Mouse (Mus musculus) testis, adult 2 months (tissue): ENCODE measurements around the gene Arfip1. TPM values are rescaled to one million over a fixed set of nuclear protein-coding genes. Genes with fewer than 3 reads are reported as not detected.

Experiments
- H3K27ac ChIP-seq: fragments of 200-500 bp; 2 replicates; pipeline ENCODE4 v1.5.1; 2012; ENCODE audit warnings: low read depth, low read length; ENCODE audit not compliant: control insufficient read depth, insufficient read depth
- H3K27me3 ChIP-seq: fragments of 200-500 bp; 2 replicates; pipeline ENCODE4 v1.6.1; 2012; ENCODE audit warnings: mild to moderate bottlenecking, low read length, moderate library complexity; ENCODE audit not compliant: control insufficient read depth, insufficient read depth
- H3K36me3 ChIP-seq: fragments of 200-500 bp; 2 replicates; pipeline ENCODE4 v1.6.1; 2012; ENCODE audit warnings: mild to moderate bottlenecking, low read length; ENCODE audit not compliant: control insufficient read depth, insufficient read depth
- H3K4me1 ChIP-seq: fragments of 200-500 bp; 2 replicates; pipeline ENCODE4 v1.6.1; 2012; ENCODE audit warnings: low read length; ENCODE audit not compliant: control insufficient read depth, insufficient read depth
- H3K4me3 ChIP-seq: fragments of 200-500 bp; 2 replicates; pipeline ENCODE4 v1.5.1; 2012; ENCODE audit warnings: low read depth, mild to moderate bottlenecking, low read length, moderate library complexity, mixed read lengths; ENCODE audit not compliant: control insufficient read depth
- CTCF ChIP-seq: fragments of 200-500 bp; IDR thresholded peaks from 2 replicates; pipeline ENCODE4 v1.5.1; 2012; ENCODE audit warnings: low read depth, mild to moderate bottlenecking, inconsistent platforms, low read length, moderate library complexity; ENCODE audit not compliant: control insufficient read depth, insufficient read depth, insufficient replicate concordance
- POLR2A ChIP-seq: fragments of 200-500 bp; IDR thresholded peaks from 2 replicates; pipeline ENCODE4 v1.6.1; 2012; ENCODE audit warnings: low read depth, mild to moderate bottlenecking, inconsistent platforms, low read length, moderate library complexity; ENCODE audit not compliant: control insufficient read depth
- polyA plus RNA-seq: library from polyadenylated mRNA; depleted of rRNA; stranded (reverse); fragments of >200 nt; gene quantifications from 2 replicates; pipeline ENCODE4 v1.2.3, GENCODE M21; 2012

Arfip1 gene
- polyA plus RNA-seq, 1 experiment: 2.6 TPM

DNA sequence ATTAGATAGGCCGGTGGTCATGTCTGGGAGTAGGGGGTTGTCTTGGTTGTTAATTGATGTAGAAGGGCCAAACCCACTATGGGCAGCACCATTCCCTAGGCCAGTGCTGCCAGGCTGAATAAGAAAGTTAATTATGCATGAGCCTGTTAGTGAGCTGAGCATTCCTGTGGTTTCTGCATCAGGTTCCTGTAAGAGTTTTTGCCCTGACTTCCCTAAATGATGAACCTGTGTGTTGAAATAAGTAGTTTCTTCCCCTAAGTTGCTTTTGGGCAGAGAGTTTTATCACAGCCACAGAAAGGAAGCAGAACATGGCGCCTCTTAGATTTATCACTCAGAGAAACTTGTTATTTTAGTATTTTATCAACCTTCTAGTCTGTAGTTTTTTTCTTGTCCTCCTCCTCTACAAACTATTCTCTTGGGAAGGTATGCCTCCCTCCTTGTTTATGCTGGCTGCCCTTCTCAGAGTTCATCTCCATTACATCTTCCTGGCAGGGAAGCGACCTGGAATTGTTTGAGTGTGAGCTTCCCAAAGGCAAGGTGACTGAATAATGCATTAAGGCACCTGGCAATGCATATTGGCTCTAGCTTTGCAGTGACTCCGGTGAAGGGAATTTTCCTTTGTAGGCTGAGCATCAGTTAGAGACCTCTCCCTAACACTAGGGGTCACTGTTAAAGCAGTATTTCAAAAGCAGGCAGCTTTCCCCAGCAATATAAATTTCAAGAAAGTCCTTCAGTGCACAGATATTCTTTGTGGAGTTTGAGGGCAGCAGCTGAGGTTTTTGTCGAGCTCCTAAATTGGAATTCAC, 32.8 kb upstream of the Arfip1 start:
- Histone ChIP-seq H3K27ac (no peak overlapping the region), H3K27me3 (no peaks in the 10 kb centered on the region), H3K36me3 (no peaks in the 10 kb centered on the region), H3K4me1 (no peaks in the 10 kb centered on the region), H3K4me3 (no peak overlapping the region)
- TF ChIP-seq POLR2A: no peak
- no peak for TF ChIP-seq CTCF

GRCm38 (mm10) chr3:84610183-84610710, 27.8 kb upstream of the Arfip1 start:
- Histone ChIP-seq H3K36me3 (no peaks in the 10 kb centered on the region), H3K27ac (no peak overlapping the region), H3K27me3 (no peaks in the 10 kb centered on the region), H3K4me1 (no peaks in the 10 kb centered on the region), H3K4me3 (no peak overlapping the region)
- TF ChIP-seq POLR2A (no peak), CTCF (no peak)

DNA sequence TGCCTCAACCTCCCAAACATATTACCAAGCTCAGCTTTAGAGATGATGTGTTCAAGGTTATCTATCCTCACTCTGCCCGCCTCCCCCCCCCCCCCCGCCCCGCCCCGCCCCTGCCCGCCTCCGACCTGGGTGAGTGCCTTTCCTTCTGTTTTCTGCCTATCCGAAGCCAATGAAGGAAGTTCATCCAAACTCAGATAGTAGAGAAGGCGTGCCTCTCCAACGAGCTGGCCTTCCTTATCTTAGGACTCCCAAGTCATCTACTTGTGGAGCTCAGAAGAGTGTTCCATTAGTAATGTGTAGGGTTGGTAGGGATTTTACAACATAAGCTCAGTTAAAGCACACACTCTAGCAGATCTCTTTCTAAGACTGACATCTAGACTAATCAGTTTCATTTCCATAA, 20.8 kb upstream of the Arfip1 start:
- no peaks in the 10 kb centered on the region for H3K36me3 ChIP-seq
- no peaks in the 10 kb centered on the region for H3K27me3 ChIP-seq
- H3K4me1 ChIP-seq: no peaks in the 10 kb centered on the region
- TF ChIP-seq POLR2A (no peak), CTCF (no peak)
- no peak overlapping the region for H3K27ac ChIP-seq
- H3K4me3 ChIP-seq: no peak overlapping the region

- Histone ChIP-seq H3K27ac (no peak overlapping the region), H3K4me3 (no peak overlapping the region), H3K36me3 (no peaks in the 10 kb centered on the region), H3K27me3 (no peaks in the 10 kb centered on the region), H3K4me1 (no peaks in the 10 kb centered on the region)
- TF ChIP-seq POLR2A (no peak), CTCF (no peak)
Observed at GRCm38 (mm10) chr3:84602759-84603158, 20.3 kb upstream of the Arfip1 start.

GRCm38 (mm10) chr3:84601870-84602495, 19.6 kb upstream of the Arfip1 start:
- Histone ChIP-seq H3K36me3 (no peaks in the 10 kb centered on the region), H3K4me3 (no peak overlapping the region), H3K27ac (no peak overlapping the region), H3K4me1 (no peaks in the 10 kb centered on the region), H3K27me3 (no peaks in the 10 kb centered on the region)
- TF ChIP-seq CTCF (no peak), POLR2A (no peak)

GRCm38 (mm10) chr3:84598756-84599155, 16.3 kb upstream of the Arfip1 start:
- H3K36me3 ChIP-seq: no peaks in the 10 kb centered on the region
- no peak for TF ChIP-seq POLR2A
- no peak for TF ChIP-seq CTCF
- no peak overlapping the region for H3K4me3 ChIP-seq
- no peaks in the 10 kb centered on the region for H3K27me3 ChIP-seq
- no peak overlapping the region for H3K27ac ChIP-seq
- no peaks in the 10 kb centered on the region; the same call in 1 of the 2 replicates for H3K4me1 ChIP-seq

DNA sequence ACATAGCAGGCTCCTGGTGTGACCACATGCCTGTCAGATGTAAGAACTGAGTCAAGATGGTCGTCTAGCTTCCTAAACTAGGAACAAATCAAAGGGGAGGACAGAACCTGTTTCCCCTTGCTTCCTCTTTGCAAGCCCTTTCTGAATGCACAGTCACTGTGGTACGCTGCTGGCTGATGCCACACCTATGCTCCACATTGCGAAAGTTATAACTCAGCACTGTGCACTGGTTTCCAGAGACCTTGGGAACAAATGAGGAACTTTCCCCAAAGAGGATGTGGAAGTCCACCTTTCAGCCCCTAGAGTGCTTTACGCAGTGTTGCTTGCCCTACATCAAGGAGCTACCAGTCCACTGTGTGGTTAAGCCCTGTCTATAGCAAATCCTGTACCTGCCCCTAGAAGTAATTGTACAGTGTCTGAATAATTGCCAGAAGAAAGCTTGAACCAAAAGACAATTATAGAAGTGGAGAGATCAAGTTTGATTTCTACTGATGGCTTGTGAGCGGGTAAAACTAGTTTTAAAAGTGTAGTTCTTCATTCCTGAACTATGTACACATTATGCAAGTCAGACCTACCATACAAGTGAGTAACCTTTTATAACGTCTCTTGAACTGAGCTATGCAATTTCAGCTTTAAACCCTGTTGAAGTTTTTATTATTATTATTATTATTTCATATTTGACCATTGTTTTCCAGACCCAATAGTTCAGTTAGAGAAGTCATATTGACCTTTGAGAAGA, 15.7 kb upstream of the Arfip1 start:
- Histone ChIP-seq H3K4me3 (no peak overlapping the region), H3K27ac (no peak overlapping the region), H3K4me1 (no peaks in the 10 kb centered on the region; the same call in 1 of the 2 replicates), H3K36me3 (no peaks in the 10 kb centered on the region), H3K27me3 (no peaks in the 10 kb centered on the region)
- TF ChIP-seq POLR2A (no peak), CTCF (no peak)
